Mouse (Mus musculus): ENCODE data around the gene Mical1. TPM values are rescaled to one million over a fixed set of nuclear protein-coding genes. Genes with fewer than 3 reads are reported as not detected.

The Mical1 gene
- total and polyA plus RNA-seq, 3 experiments: 1.3 to 15.7 TPM; not detected in 1

DNA sequence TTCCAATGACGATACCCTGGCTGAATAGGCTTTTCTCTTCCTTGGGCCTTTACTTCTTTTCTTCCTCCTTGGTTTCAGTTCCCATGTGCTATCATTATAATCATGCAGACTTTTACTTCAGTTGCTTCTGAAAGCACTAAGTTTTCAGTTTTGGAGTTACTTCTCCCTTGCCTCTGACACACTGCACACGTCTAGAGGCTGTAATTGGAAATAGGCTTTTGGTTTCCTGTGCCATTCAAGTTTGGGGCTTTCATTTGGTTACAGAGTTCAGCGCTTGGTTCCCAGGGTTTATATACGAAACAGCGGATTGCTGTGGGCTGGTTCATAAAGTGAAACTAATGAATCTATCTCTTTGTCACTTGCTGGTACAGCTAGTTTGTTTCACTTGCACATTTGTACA lies 53.9 kb downstream of the Mical1 start:
- no peak overlapping the region for H3K4me3 ChIP-seq (ENCODE audit: control insufficient read depth in 1 of 2, insufficient read depth in 1 of 2, low read depth in 2 of 2, low read length in 2 of 2)
- peaks cover 2% of the 10 kb centered on the region; the same call in 1 of the 2 replicates for H3K79me2 ChIP-seq (ENCODE audit: control insufficient read depth, insufficient read depth, low read length, poor library complexity)
- TF ChIP-seq TCF12 (IDR thresholded peaks at IDR 0.05; ENCODE audit: low read depth, low read length) (no peak), E2F4 (IDR thresholded peaks at IDR 0.05; ENCODE audit: borderline replicate concordance, low read depth, low read length) (no peak), CTCF (IDR thresholded peaks at IDR 0.05 in 2 of 3, conservative IDR thresholded peaks at IDR 0.05 in 1 of 3; ENCODE audit: control insufficient read depth in 1 of 3, insufficient read depth in 1 of 3, low read depth in 2 of 3, low read length in 3 of 3, poor library complexity in 1 of 3, severe bottlenecking in 1 of 3) (no peak), UBTF (IDR thresholded peaks at IDR 0.05; ENCODE audit: borderline replicate concordance, insufficient read depth, low read depth, low read length) (no peak), MAZ (IDR thresholded peaks at IDR 0.05; ENCODE audit: low read depth, low read length) (no peak), CHD2 (IDR thresholded peaks at IDR 0.05; ENCODE audit: low read length) (no peak), ZMIZ1 (IDR thresholded peaks at IDR 0.05; ENCODE audit: low read depth, low read length) (no peak), MYC (IDR thresholded peaks at IDR 0.05; ENCODE audit: low read depth, low read length) (no peak)
- no peak overlapping the region for H3K9ac ChIP-seq (ENCODE audit: control insufficient read depth, low read depth, low read length, poor library complexity, severe bottlenecking)
- H3K27ac ChIP-seq (ENCODE audit: control insufficient read depth, low read depth, low read length): no peak overlapping the region
- H3K27me3 ChIP-seq (ENCODE audit: control insufficient read depth in 1 of 2, insufficient read depth in 2 of 2, low read length in 2 of 2): no peaks in the 10 kb centered on the region
- no peaks in the 10 kb centered on the region for H3K9me3 ChIP-seq (replicated peaks; ENCODE audit: insufficient read depth, low read length)
- peaks cover 4% of the 10 kb centered on the region in 2 experiments for H3K4me1 ChIP-seq (ENCODE audit: control insufficient read depth in 1 of 2, insufficient read depth in 2 of 2, low read length in 2 of 2)
- DNase-seq (ENCODE audit: low read depth, low spot score): no peak
- H3K36me3 ChIP-seq (ENCODE audit: control insufficient read depth in 1 of 2, insufficient read depth in 2 of 2, low read length in 2 of 2): peaks cover 8 to 21% of the 10 kb centered on the region in 2 experiments

DNA sequence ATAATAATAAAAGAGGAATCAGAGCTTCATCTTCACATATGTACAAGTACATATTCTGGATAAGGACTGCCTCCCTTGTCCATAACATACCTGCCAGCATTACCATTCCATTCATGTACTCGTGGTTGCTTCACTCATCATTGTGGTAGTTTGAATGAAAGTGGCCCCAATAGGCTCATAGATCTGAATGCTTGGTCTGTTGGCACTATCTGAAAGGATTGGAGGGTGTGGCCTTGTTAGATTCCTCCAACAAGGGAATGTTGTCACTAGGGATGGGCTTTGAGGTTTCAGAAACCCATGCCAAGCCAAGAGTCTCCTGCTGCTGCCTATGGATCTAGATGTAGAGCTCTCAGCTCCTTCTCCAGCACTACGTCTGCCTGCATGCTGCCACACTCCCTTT lies 59.9 kb downstream of the Mical1 start:
- no peaks in the 10 kb centered on the region for H3K27me3 ChIP-seq (ENCODE audit: control insufficient read depth in 1 of 2, insufficient read depth in 2 of 2, low read length in 2 of 2)
- DNase-seq (ENCODE audit: low read depth, low spot score): no peak
- H3K4me1 ChIP-seq (ENCODE audit: control insufficient read depth in 1 of 2, insufficient read depth in 2 of 2, low read length in 2 of 2): no peaks in the 10 kb centered on the region
- no peaks in the 10 kb centered on the region; a peak in 1 of 4 replicates for H3K36me3 ChIP-seq (ENCODE audit: control insufficient read depth in 1 of 2, insufficient read depth in 2 of 2, low read length in 2 of 2)
- H3K9ac ChIP-seq (ENCODE audit: control insufficient read depth, low read depth, low read length, poor library complexity, severe bottlenecking): no peak overlapping the region
- no peak overlapping the region for H3K27ac ChIP-seq (ENCODE audit: control insufficient read depth, low read depth, low read length)
- H3K9me3 ChIP-seq (replicated peaks; ENCODE audit: insufficient read depth, low read length): no peaks in the 10 kb centered on the region
- H3K79me2 ChIP-seq (ENCODE audit: control insufficient read depth, insufficient read depth, low read length, poor library complexity): no peaks in the 10 kb centered on the region
- H3K4me3 ChIP-seq (ENCODE audit: control insufficient read depth in 1 of 2, insufficient read depth in 1 of 2, low read depth in 2 of 2, low read length in 2 of 2): no peak overlapping the region
- TF ChIP-seq KAT2A (conservative IDR thresholded peaks at IDR 0.05; ENCODE audit: low read depth, low read length) (no peak), USF2 (IDR thresholded peaks at IDR 0.05; ENCODE audit: borderline replicate concordance in 1 of 2, insufficient read depth in 1 of 2, low read depth in 1 of 2, low read length in 2 of 2) (no peak), SIN3A (IDR thresholded peaks at IDR 0.05; ENCODE audit: low read length) (no peak), GATA1 (IDR thresholded peaks at IDR 0.05; ENCODE audit: low read depth, low read length) (no peak), GABPA (IDR thresholded peaks at IDR 0.05; ENCODE audit: low read depth, low read length) (no peak), MAX (IDR thresholded peaks at IDR 0.05; ENCODE audit: low read length) (no peak), POLR2AphosphoS2 (IDR thresholded peaks at IDR 0.05; ENCODE audit: low read length) (no peak), CTCF (IDR thresholded peaks at IDR 0.05 in 2 of 3, conservative IDR thresholded peaks at IDR 0.05 in 1 of 3; ENCODE audit: control insufficient read depth in 1 of 3, insufficient read depth in 1 of 3, low read depth in 2 of 3, low read length in 3 of 3, poor library complexity in 1 of 3, severe bottlenecking in 1 of 3) (no peak), CHD2 (IDR thresholded peaks at IDR 0.05; ENCODE audit: low read length) (no peak), UBTF (IDR thresholded peaks at IDR 0.05; ENCODE audit: borderline replicate concordance, insufficient read depth, low read depth, low read length) (no peak), RAD21 (IDR thresholded peaks at IDR 0.05; ENCODE audit: low read depth, low read length) (no peak), EP300 (IDR thresholded peaks at IDR 0.05; ENCODE audit: low read depth in 1 of 2, low read length in 2 of 2) (no peak)

Other genes starting within 250 kb of the Mical1 start
- 21.4 and 22.1 TPM in 2 replicates for gene Fig4, start 173.1 kb upstream of the Mical1 start, total RNA-seq (2012; rRNA removed)
- gene Fig4, start 173.1 kb upstream of the Mical1 start, polyA plus RNA-seq (2012; ENCODE audit: insufficient read depth in 1 of 2, insufficient read length in 2 of 2, low read depth in 1 of 2, low replicate concordance in 2 of 2, missing spikeins in 1 of 2): 10 to 100 TPM in 1 of 2 experiments, not detected in 1; 27.4 TPM
- gene Ak9, start 172.3 kb upstream of the Mical1 start, total RNA-seq (2012; rRNA removed): not detected in 2 replicates
- under 1 TPM in 1 of 2 experiments, not detected in 1; 0.21 TPM for gene Ak9, start 172.3 kb upstream of the Mical1 start, polyA plus RNA-seq (2012; ENCODE audit: insufficient read depth in 1 of 2, insufficient read length in 2 of 2, low read depth in 1 of 2, low replicate concordance in 2 of 2, missing spikeins in 1 of 2)
- gene Zbtb24, start 25.9 kb upstream of the Mical1 start, total RNA-seq (2012; rRNA removed): 7.6 and 8.4 TPM in 2 replicates
- gene Zbtb24, start 25.9 kb upstream of the Mical1 start, polyA plus RNA-seq (2012; ENCODE audit: insufficient read depth in 1 of 2, insufficient read length in 2 of 2, low read depth in 1 of 2, low replicate concordance in 2 of 2, missing spikeins in 1 of 2): 10 to 100 TPM in 1 of 2 experiments, not detected in 1; 11.0 TPM
- gene Smpd2, start 14.1 kb downstream of the Mical1 start, total RNA-seq (2012; rRNA removed): 0.04 and 0.07 TPM in 2 replicates
- gene Smpd2, start 14.1 kb downstream of the Mical1 start, polyA plus RNA-seq (2012; ENCODE audit: insufficient read depth in 1 of 2, insufficient read length in 2 of 2, low read depth in 1 of 2, low replicate concordance in 2 of 2, missing spikeins in 1 of 2): under 1 TPM in 1 of 2 experiments, not detected in 1; 0.42 TPM
- not detected in 2 replicates for gene Ppil6, start 14.1 kb downstream of the Mical1 start, total RNA-seq (2012; rRNA removed)
- gene Ppil6, start 14.1 kb downstream of the Mical1 start, polyA plus RNA-seq (2012; ENCODE audit: insufficient read depth in 1 of 2, insufficient read length in 2 of 2, low read depth in 1 of 2, low replicate concordance in 2 of 2, missing spikeins in 1 of 2): not detected
- 21.4 and 23.6 TPM in 2 replicates for gene Cd164, start 43.1 kb downstream of the Mical1 start, total RNA-seq (2012; rRNA removed)
- 10 to 100 TPM in 1 of 2 experiments, not detected in 1; 59.4 TPM for gene Cd164, start 43.1 kb downstream of the Mical1 start, polyA plus RNA-seq (2012; ENCODE audit: insufficient read depth in 1 of 2, insufficient read length in 2 of 2, low read depth in 1 of 2, low replicate concordance in 2 of 2, missing spikeins in 1 of 2)
- gene Ccdc162, start 240.3 kb downstream of the Mical1 start, total RNA-seq (2012; rRNA removed): not detected in 2 replicates
- under 1 TPM in 1 of 2 experiments, not detected in 1; 0.06 TPM for gene Ccdc162, start 240.3 kb downstream of the Mical1 start, polyA plus RNA-seq (2012; ENCODE audit: insufficient read depth in 1 of 2, insufficient read length in 2 of 2, low read depth in 1 of 2, low replicate concordance in 2 of 2, missing spikeins in 1 of 2)